Mouse (Mus musculus) ES-Bruce4 (cell line): ENCODE measurements around the gene Peak1.

ENCODE experiments used
- EP300 ChIP-seq: IDR thresholded peaks from 2 replicates; pipeline ENCODE4 v1.6.1; 2011; ENCODE audit warnings: low read depth, low read length; ENCODE audit not compliant: insufficient read depth
- POLR2A ChIP-seq: IDR thresholded peaks from one replicate; pipeline ENCODE4 v1.8.1; 2011; ENCODE audit warnings: low read length; ENCODE audit not compliant: insufficient read depth

DNA sequence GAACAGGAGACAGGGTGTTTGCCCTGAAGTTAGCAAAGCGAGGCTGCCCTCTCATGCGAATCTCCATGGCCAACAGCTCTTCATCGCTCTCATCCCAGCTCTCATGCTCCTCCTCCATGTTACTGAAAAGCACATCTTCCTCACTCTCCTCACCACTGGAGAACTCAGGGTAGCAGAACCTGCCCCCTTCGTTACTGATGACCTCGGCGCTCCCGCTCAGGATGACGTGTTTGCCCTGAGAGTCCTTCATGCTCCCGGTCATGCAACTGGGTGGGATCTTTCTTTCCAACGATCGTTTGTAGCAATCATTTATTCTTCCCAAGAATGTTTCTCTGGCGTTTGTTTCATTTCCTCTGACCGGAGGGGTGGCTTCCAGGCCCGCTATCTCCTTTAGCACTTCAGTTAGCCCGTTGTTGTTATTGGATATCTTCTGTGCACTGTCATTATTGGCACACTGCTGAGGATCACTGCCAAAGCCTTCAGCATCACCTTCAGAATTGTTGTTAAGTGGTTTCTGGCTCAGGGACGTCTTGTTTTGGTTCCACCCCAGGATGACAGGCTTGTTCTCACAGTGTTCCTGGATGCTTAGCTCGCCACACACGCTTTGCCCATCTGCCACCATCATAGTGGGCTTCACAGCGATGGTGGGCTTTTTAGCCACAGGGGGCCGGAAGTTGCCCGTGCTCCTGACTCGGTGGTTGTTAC is 157.9 kb downstream of the Peak1 start:
- no peak for TF ChIP-seq EP300
- TF ChIP-seq POLR2A, result no peak
